23 mouse cellular contexts compared by ENCODE assay signal in genomic region chr9:117002083-117002482, GRCm38 (mm10).
DNase-seq lines count a peak whose midpoint lies in the region; ATAC-seq and TF ChIP-seq lines count a peak whose summit lies in the region.
"Had no signal": no experiment of that assay in that cellular context is flagged by ENCODE, and none has a peak within 500 bp of the region (broad histone marks: within the 10 kb centered on the region; RNA-seq: fewer than 3 reads in every experiment).

No protein-coding gene starts in this region.

- DNase-seq in adrenal gland, postnatal 14 days, result peak; percentile 20
- no peak for DNase-seq in adrenal gland, adult 18-20 months (ENCODE audit: low spot score in 2 of 2)
- peak; percentile 45 for DNase-seq in limb, embryonic 14.5 days (ENCODE audit: low spot score)
- no peak for DNase-seq in limb, embryonic 10.5 days (ENCODE audit: low spot score)
- DNase-seq in 3T3-L1 (ENCODE audit: low read depth, low spot score), result peak; percentile 36
- DNase-seq in fibroblast of lung, adult 2 months (ENCODE audit: low read depth), result peak; percentile 54
- DNase-seq in forebrain, embryonic 14.5 days (ENCODE audit: low spot score), result no peak
- no peak for DNase-seq in c-Kit-positive CD71-positive TER-119-positive erythroid progenitor cells, embryonic 14.5 days (ENCODE audit: low spot score)
- DNase-seq: adrenal gland, adult 2 months; cerebellum, adult 9-10 months; heart, postnatal 10 days; kidney, postnatal 4 days; liver; thymus, postnatal 36 days had no signal

- ATAC-seq in limb, embryonic 14.5 days (ENCODE audit: low FRiP score, low read depth), result no peak
- ATAC-seq in forebrain, embryonic 14.5 days, result no peak
- ATAC-seq: CD4-positive, CD25-positive, alpha-beta regulatory T cell, adult 4 months; hindbrain, embryonic 16.5 days; intestine, embryonic 15.5 days; midbrain, embryonic 15.5 days had no signal

- H3K4me1 ChIP-seq in limb, embryonic 14.5 days (ENCODE audit: control insufficient read depth, insufficient read depth, low read length), result peaks cover 5% of the 10 kb centered on the region; the same call in 1 of the 2 replicates
- peaks cover 14% of the 10 kb centered on the region for H3K4me1 ChIP-seq in limb, embryonic 10.5 days
- no peaks in the 10 kb centered on the region for H3K4me1 ChIP-seq in forebrain, embryonic 14.5 days (ENCODE audit: control insufficient read depth, insufficient read depth, low read length)
- H3K4me1 ChIP-seq: forebrain, embryonic 12.5 days; heart, embryonic 12.5 days; hindbrain, embryonic 10.5 days; intestine, embryonic 15.5 days; midbrain, embryonic 15.5 days; stomach, embryonic 15.5 days had no signal

- no peak for TF ChIP-seq POLR2A in limb, embryonic 14.5 days (IDR thresholded peaks at IDR 0.05; ENCODE audit: borderline replicate concordance, extremely low read depth, insufficient read depth, insufficient read length)

- no peaks in the 10 kb centered on the region for H3K9me3 ChIP-seq in limb, embryonic 14.5 days (ENCODE audit: control insufficient read depth, low read length)
- H3K9me3 ChIP-seq in limb, embryonic 10.5 days (replicated peaks), result no peaks in the 10 kb centered on the region
- no peaks in the 10 kb centered on the region for H3K9me3 ChIP-seq in forebrain, embryonic 14.5 days (replicated peaks; ENCODE audit: control insufficient read depth, low read length)
- H3K9me3 ChIP-seq: forebrain, embryonic 12.5 days; hindbrain, embryonic 10.5 days; intestine, embryonic 15.5 days; midbrain, embryonic 15.5 days; stomach, embryonic 15.5 days had no signal

- no peaks in the 10 kb centered on the region for H3K36me3 ChIP-seq in limb, embryonic 14.5 days (ENCODE audit: control insufficient read depth, insufficient read depth, low read length)
- no peaks in the 10 kb centered on the region for H3K36me3 ChIP-seq in limb, embryonic 10.5 days
- no peaks in the 10 kb centered on the region for H3K36me3 ChIP-seq in forebrain, embryonic 14.5 days (ENCODE audit: control insufficient read depth, insufficient read depth, low read length)
- H3K36me3 ChIP-seq: forebrain, embryonic 12.5 days; hindbrain, embryonic 10.5 days; intestine, embryonic 15.5 days; midbrain, embryonic 15.5 days; stomach, embryonic 15.5 days had no signal

- H3K27ac ChIP-seq in limb, embryonic 14.5 days (replicated peaks; ENCODE audit: low read depth, low read length), result no peak overlapping the region
- H3K27ac ChIP-seq in limb, embryonic 10.5 days, result no peak overlapping the region
- no peak overlapping the region for H3K27ac ChIP-seq in forebrain, embryonic 14.5 days (ENCODE audit: low read depth, low read length)
- H3K27ac ChIP-seq: forebrain, embryonic 12.5 days; hindbrain, embryonic 10.5 days; intestine, embryonic 15.5 days; left cerebral cortex, adult 2 months; midbrain, embryonic 15.5 days; stomach, embryonic 15.5 days had no signal

- no peak overlapping the region for H3K9ac ChIP-seq in limb, embryonic 14.5 days (ENCODE audit: low read depth, low read length, severe bottlenecking)
- H3K9ac ChIP-seq in forebrain, embryonic 14.5 days (ENCODE audit: low read length), result no peak overlapping the region
- H3K9ac ChIP-seq: forebrain, embryonic 12.5 days; heart, embryonic 12.5 days; intestine, embryonic 15.5 days; midbrain, embryonic 15.5 days; stomach, embryonic 15.5 days had no signal

- H3K4me3 ChIP-seq in limb, embryonic 14.5 days (replicated peaks; ENCODE audit: low read length), result no peak overlapping the region
- no peak overlapping the region for H3K4me3 ChIP-seq in limb, embryonic 10.5 days
- no peak overlapping the region for H3K4me3 ChIP-seq in forebrain, embryonic 14.5 days (ENCODE audit: low read depth, low read length)
- H3K4me3 ChIP-seq: forebrain, embryonic 12.5 days; heart, embryonic 12.5 days; hindbrain, embryonic 10.5 days; intestine, embryonic 15.5 days; left cerebral cortex, adult 2 months; midbrain, embryonic 15.5 days; stomach, embryonic 15.5 days had no signal

- 49% methylated on average over 2 of the region's 2 CpGs for WGBS in limb, embryonic 14.5 days
- 91% methylated on average over 2 of the region's 2 CpGs for WGBS in limb, embryonic 10.5 days
- 77% methylated on average over 2 of the region's 2 CpGs for WGBS in forebrain, embryonic 14.5 days

- no peaks in the 10 kb centered on the region for H3K27me3 ChIP-seq in limb, embryonic 14.5 days (ENCODE audit: control insufficient read depth, insufficient read depth, low read length)
- no peaks in the 10 kb centered on the region for H3K27me3 ChIP-seq in limb, embryonic 10.5 days (ENCODE audit: low read depth, poor library complexity, severe bottlenecking)
- H3K27me3 ChIP-seq in forebrain, embryonic 14.5 days (replicated peaks; ENCODE audit: control insufficient read depth, insufficient read depth, low read length), result no peaks in the 10 kb centered on the region
- H3K27me3 ChIP-seq: forebrain, embryonic 12.5 days; heart, embryonic 12.5 days; intestine, embryonic 15.5 days; midbrain, embryonic 15.5 days; stomach, embryonic 15.5 days had no signal

- no peak overlapping the region for H3K4me2 ChIP-seq in limb, embryonic 14.5 days (replicated peaks; ENCODE audit: low read depth, low read length, severe bottlenecking)
- no peak overlapping the region for H3K4me2 ChIP-seq in forebrain, embryonic 14.5 days (ENCODE audit: low read length)
- H3K4me2 ChIP-seq: forebrain, embryonic 12.5 days; heart, embryonic 12.5 days; intestine, embryonic 15.5 days; midbrain, embryonic 15.5 days; stomach, embryonic 15.5 days had no signal

Comparison
In these comparisons a context has a peak if more than half of its experiments do, and no peak if none do; other contexts are left out.
1. DNase-seq: peak in adrenal gland, postnatal 14 days (single experiment), limb, embryonic 14.5 days (single experiment), 3T3-L1 (single experiment) and fibroblast of lung, adult 2 months (single experiment); none in adrenal gland, adult 18-20 months (0 of 2), limb, embryonic 10.5 days (single experiment), forebrain, embryonic 14.5 days (single experiment) and c-Kit-positive CD71-positive TER-119-positive erythroid progenitor cells, embryonic 14.5 days (single experiment).